ENCODE assay signal across 8 mouse cellular contexts in the genomic region with DNA sequence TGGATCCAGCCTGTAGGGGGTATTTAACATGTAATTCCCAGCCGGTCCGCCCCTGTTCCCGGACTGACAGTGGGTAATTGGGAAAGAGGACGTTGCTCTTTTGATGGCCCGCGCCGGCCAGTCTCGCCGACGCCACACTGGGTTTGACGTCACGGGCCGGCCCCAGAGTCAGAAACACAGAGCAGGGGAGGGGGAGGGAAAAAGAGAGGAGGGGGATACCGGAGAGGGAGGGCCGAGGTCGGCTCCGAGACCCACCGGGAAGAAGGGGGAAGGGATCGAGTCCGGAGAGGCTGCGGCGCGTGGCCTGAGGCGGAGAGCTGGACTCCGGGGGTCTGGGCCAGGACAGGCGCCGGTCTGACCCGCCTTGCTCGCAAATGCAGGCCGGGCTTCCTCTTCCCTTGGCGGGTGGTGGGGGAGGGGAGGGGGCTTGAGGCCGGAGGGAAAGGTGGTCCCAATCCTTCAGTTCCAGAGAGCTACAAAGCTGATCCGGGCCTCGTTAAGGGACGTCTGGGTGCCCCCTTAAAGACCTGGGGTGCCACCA. TPM values are rescaled to one million over a fixed set of nuclear protein-coding genes. Genes with fewer than 3 reads are reported as not detected.
DNase-seq lines count a peak whose midpoint lies in the region; ATAC-seq and TF ChIP-seq lines count a peak whose summit lies in the region.
"Had no signal": no experiment of that assay in that cellular context is flagged by ENCODE, and none has a peak within 500 bp of the region (broad histone marks: within the 10 kb centered on the region; RNA-seq: fewer than 3 reads in every experiment).

A gene (plus strand): TSS at position 202 of the 541 bp plus-strand sequence.

- 2% methylated on average over 32 of the region's 35 CpGs for WGBS in forebrain, embryonic 13.5 days
- WGBS in liver, embryonic 13.5 days (ENCODE audit: insufficient replicate concordance): 1% methylated on average over 35 of the region's 35 CpGs
- 6% methylated on average over 33 of the region's 35 CpGs for WGBS in stomach, postnatal 0 days

- H3K27ac ChIP-seq in forebrain, embryonic 13.5 days: no peak within 1 kb of the TSS
- H3K27ac ChIP-seq in liver, embryonic 13.5 days: no peak within 1 kb of the TSS
- H3K27ac ChIP-seq in stomach, postnatal 0 days (replicated peaks): no peak within 1 kb of the TSS

- peak; percentile 29 for DNase-seq in lung, postnatal 10 days
- no peak for DNase-seq in lung, postnatal 36 days
- no peak for DNase-seq in liver, embryonic 13.5 days
- DNase-seq in stomach, postnatal 0 days (ENCODE audit: low spot score): no peak
- no peak for DNase-seq in ovary, postnatal 36 days (ENCODE audit: low spot score)
- no peak for DNase-seq in left cerebral cortex, postnatal 4 days

- H3K9ac ChIP-seq in forebrain, embryonic 13.5 days: no peak within 1 kb of the TSS
- no peak within 1 kb of the TSS for H3K9ac ChIP-seq in liver, embryonic 13.5 days
- no peak within 1 kb of the TSS for H3K9ac ChIP-seq in stomach, postnatal 0 days (ENCODE audit: low read length)

- peaks cover 100% of the 10 kb centered on the region for H3K27me3 ChIP-seq in forebrain, embryonic 13.5 days
- H3K27me3 ChIP-seq in liver, embryonic 13.5 days: peaks cover 100% of the 10 kb centered on the region
- peaks cover 19% of the 10 kb centered on the region; the same call in 1 of the 2 replicates for H3K27me3 ChIP-seq in stomach, postnatal 0 days (ENCODE audit: control insufficient read depth, insufficient read depth, low read length)

- no peaks in the 10 kb centered on the region for H3K9me3 ChIP-seq in forebrain, embryonic 13.5 days (replicated peaks)
- H3K9me3 ChIP-seq in liver, embryonic 13.5 days (replicated peaks): no peaks in the 10 kb centered on the region
- no peaks in the 10 kb centered on the region for H3K9me3 ChIP-seq in stomach, postnatal 0 days (ENCODE audit: control insufficient read depth, low read length)

- peak within 1 kb of the TSS; percentile 52 for H3K4me2 ChIP-seq in forebrain, embryonic 13.5 days
- peak within 1 kb of the TSS; percentile 74 for H3K4me2 ChIP-seq in liver, embryonic 13.5 days
- H3K4me2 ChIP-seq in stomach, postnatal 0 days (replicated peaks; ENCODE audit: low read depth): peak within 1 kb of the TSS; percentile 52

- intact Hi-C loops in left cerebral cortex, postnatal 4 days (cut with DNase I): loop anchor here (5.0 to 10.0 kb wide), 4 partner anchors 131 to 1204 kb away; no protein-coding TSS in a partner anchor

- no peak for TF ChIP-seq CTCF in stomach, postnatal 0 days (IDR thresholded peaks at IDR 0.05; ENCODE audit: low read depth)

- H3K36me3 ChIP-seq in forebrain, embryonic 13.5 days (ENCODE audit: poor library complexity, severe bottlenecking): no peaks in the 10 kb centered on the region
- no peaks in the 10 kb centered on the region for H3K36me3 ChIP-seq in liver, embryonic 13.5 days
- H3K36me3 ChIP-seq in stomach, postnatal 0 days (ENCODE audit: control insufficient read depth, insufficient read depth, low read length): no peaks in the 10 kb centered on the region

- H3K4me3 ChIP-seq in forebrain, embryonic 13.5 days: peak within 1 kb of the TSS; percentile 20
- H3K4me3 ChIP-seq in liver, embryonic 13.5 days (replicated peaks): peak within 1 kb of the TSS; percentile 36
- peak within 1 kb of the TSS; percentile 51 for H3K4me3 ChIP-seq in stomach, postnatal 0 days (ENCODE audit: low read depth, low read length)

- no peak for ATAC-seq in forebrain, embryonic 13.5 days
- no peak for ATAC-seq in liver, embryonic 13.5 days (ENCODE audit: low read depth)
- ATAC-seq in stomach, postnatal 0 days (ENCODE audit: low FRiP score, low TSS enrichment): no peak

- peaks cover 31% of the 10 kb centered on the region for H3K4me1 ChIP-seq in forebrain, embryonic 13.5 days
- H3K4me1 ChIP-seq in liver, embryonic 13.5 days (replicated peaks): peaks cover 33% of the 10 kb centered on the region
- H3K4me1 ChIP-seq in stomach, postnatal 0 days (replicated peaks; ENCODE audit: control insufficient read depth, insufficient read depth): peaks cover 4% of the 10 kb centered on the region; the same call in 1 of the 2 replicates

- no peak for TF ChIP-seq EP300 in stomach, postnatal 0 days (optimal IDR thresholded peaks at IDR 0.05)

RNA-seq across cellular contexts. Expression of the gene that starts here (rescaled TPM):
- not detected in 2 replicates for polyA plus RNA-seq in forebrain, embryonic 13.5 days (2015; fragmentation: Nextera tagmentation; extraction: Ambion mirVana)
- polyA plus RNA-seq in liver, embryonic 13.5 days (2015; fragmentation: Nextera tagmentation; extraction: Ambion mirVana): not detected in 2 replicates
- not detected in 2 replicates for polyA plus RNA-seq in stomach, postnatal 0 days (2015; fragmentation: Nextera tagmentation; extraction: Ambion mirVana)
- not detected for total RNA-seq in left cerebral cortex, postnatal 4 days (2021)
- total RNA-seq: layer of hippocampus, adult 18-20 months had no signal
